Mouse (Mus musculus) stomach, postnatal 0 days (tissue): ENCODE measurements around the gene Pgc.

Experiments
- CTCF ChIP-seq: IDR thresholded peaks from 2 replicates; pipeline ENCODE4 v1.5.1; 2016; ENCODE audit warnings: antibody characterized with exemption, low read depth, mild to moderate bottlenecking, moderate library complexity
- EP300 ChIP-seq: optimal IDR thresholded peaks from 2 replicates; pipeline ENCODE3; 2016; ENCODE audit warnings: antibody characterized with exemption

DNA sequence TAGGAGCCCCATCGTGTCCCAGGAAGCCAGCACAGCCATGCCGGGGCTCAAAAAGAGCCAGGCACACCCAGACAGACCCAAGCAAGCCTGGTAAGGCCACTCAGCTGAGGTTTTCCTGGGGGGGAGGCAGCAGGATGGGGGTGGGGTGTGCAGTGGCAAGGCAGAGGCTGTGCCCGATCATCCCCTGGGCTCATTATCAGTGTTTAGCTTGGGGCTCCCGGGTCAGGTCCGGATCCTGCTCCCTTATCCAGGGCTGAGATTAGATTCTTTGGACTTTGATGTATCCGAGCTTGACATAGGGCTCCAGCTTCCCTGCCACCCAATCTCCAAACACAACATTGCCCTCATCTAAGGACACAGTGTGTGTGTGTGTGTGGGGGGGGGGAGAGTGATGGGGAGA lies 14.8 kb upstream of the Pgc start:
- TF ChIP-seq CTCF (no peak), EP300 (no peak)
